ENCODE assay signal across 8 mouse cellular contexts in the genomic region with DNA sequence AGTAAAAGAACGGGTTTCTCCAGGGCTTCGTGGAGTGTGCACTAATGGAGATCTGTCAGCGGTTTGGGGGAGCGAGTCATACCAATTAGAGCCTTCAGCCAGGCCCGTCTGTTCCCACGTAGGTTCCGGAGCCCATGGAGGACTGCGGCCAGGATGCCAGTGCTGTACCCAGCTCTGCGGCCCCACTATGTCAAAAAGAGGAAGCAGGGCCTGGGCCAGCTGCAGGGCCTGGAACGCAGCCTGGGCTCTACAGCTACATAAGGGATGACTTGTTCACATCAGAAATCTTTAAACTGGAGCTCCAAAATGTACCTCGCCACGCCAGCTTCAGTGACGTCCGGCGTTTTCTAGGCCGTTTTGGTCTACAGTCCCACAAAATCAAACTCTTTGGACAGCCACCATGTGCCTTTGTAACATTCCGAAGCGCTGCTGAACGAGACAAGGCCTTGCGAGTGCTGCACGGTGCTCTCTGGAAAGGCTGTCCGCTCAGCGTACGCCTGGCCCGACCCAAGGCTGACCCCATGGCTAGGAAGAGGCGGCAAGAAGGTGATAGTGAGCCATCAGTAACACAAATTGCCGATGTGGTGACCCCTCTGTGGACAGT. TPM values are rescaled to one million over a fixed set of nuclear protein-coding genes. Genes with fewer than 3 reads are reported as not detected.
DNase-seq lines count a peak whose midpoint lies in the region; ATAC-seq and TF ChIP-seq lines count a peak whose summit lies in the region.

No protein-coding gene starts in this region.

- no peaks in the 10 kb centered on the region for H3K27me3 ChIP-seq in heart, embryonic 12.5 days (replicated peaks)
- H3K27me3 ChIP-seq in kidney, embryonic 16.5 days (ENCODE audit: insufficient read depth, low read length) = no peaks in the 10 kb centered on the region
- no peaks in the 10 kb centered on the region for H3K27me3 ChIP-seq in neural tube, embryonic 12.5 days (replicated peaks)

- H3K4me2 ChIP-seq in heart, embryonic 12.5 days = peak overlapping the region; percentile 93
- peak overlapping the region; percentile 70 for H3K4me2 ChIP-seq in kidney, embryonic 16.5 days (replicated peaks; ENCODE audit: low read depth, low read length)
- peak overlapping the region; percentile 94 for H3K4me2 ChIP-seq in neural tube, embryonic 12.5 days (replicated peaks)

- H3K36me3 ChIP-seq in heart, embryonic 12.5 days = peaks cover 65% of the 10 kb centered on the region
- H3K36me3 ChIP-seq in kidney, embryonic 16.5 days (ENCODE audit: insufficient read depth, low read length) = peaks cover 55% of the 10 kb centered on the region
- H3K36me3 ChIP-seq in neural tube, embryonic 12.5 days = peaks cover 66% of the 10 kb centered on the region

- H3K27ac ChIP-seq in heart, embryonic 12.5 days (ENCODE audit: poor library complexity, severe bottlenecking) = peak overlapping the region; percentile 91
- peak overlapping the region; percentile 94 for H3K27ac ChIP-seq in kidney, embryonic 16.5 days (ENCODE audit: low read length)
- peak overlapping the region; percentile 77 for H3K27ac ChIP-seq in neural tube, embryonic 12.5 days

- no peaks in the 10 kb centered on the region for H3K9me3 ChIP-seq in heart, embryonic 12.5 days (replicated peaks)
- no peaks in the 10 kb centered on the region for H3K9me3 ChIP-seq in kidney, embryonic 16.5 days (ENCODE audit: low read length)
- no peaks in the 10 kb centered on the region for H3K9me3 ChIP-seq in neural tube, embryonic 12.5 days

- H3K4me3 ChIP-seq in heart, embryonic 12.5 days = peak overlapping the region; percentile 86
- H3K4me3 ChIP-seq in kidney, embryonic 16.5 days (ENCODE audit: low read length) = peak overlapping the region; percentile 81
- H3K4me3 ChIP-seq in lung, adult 2 months (replicated peaks; ENCODE audit: extremely low read depth, low read depth, low read length) = peak overlapping the region; percentile 97
- H3K4me3 ChIP-seq in neural tube, embryonic 12.5 days = peak overlapping the region; percentile 96

- no peak for TF ChIP-seq CTCF in lung, adult 2 months (IDR thresholded peaks at IDR 0.05; ENCODE audit: insufficient read depth, low read length)

- TF ChIP-seq POLR2A in lung, adult 2 months (IDR thresholded peaks at IDR 0.05; ENCODE audit: borderline replicate concordance, extremely low read depth, low read depth, low read length) = no peak

- peaks cover 37% of the 10 kb centered on the region for H3K4me1 ChIP-seq in heart, embryonic 12.5 days (replicated peaks)
- H3K4me1 ChIP-seq in kidney, embryonic 16.5 days (ENCODE audit: insufficient read depth, low read length) = peaks cover 33% of the 10 kb centered on the region
- H3K4me1 ChIP-seq in lung, adult 2 months (ENCODE audit: control insufficient read depth, insufficient read depth, low read length) = peaks cover 4% of the 10 kb centered on the region
- peaks cover 44% of the 10 kb centered on the region for H3K4me1 ChIP-seq in neural tube, embryonic 12.5 days

- DNase-seq in 3T3-L1 (ENCODE audit: low read depth, low spot score) (peak; percentile 67), MN1 (ENCODE audit: low spot score) (peak; percentile 49)
- DNase-seq in embryo, embryonic 10 days (ENCODE audit: low spot score) = peak; percentile 61
- DNase-seq in lung, adult 2 months = peak; percentile 37
- DNase-seq in thymus, postnatal 0 days (ENCODE audit: low spot score) = peak; percentile 30

- 4% methylated on average over 27 of the region's 27 CpGs for WGBS in heart, embryonic 12.5 days
- WGBS in kidney, embryonic 16.5 days = 4% methylated on average over 27 of the region's 27 CpGs
- WGBS in lung, adult 2 months = 1% methylated on average over 27 of the region's 27 CpGs
- 7% methylated on average over 27 of the region's 27 CpGs for WGBS in neural tube, embryonic 12.5 days

- peak overlapping the region; percentile 85 for H3K9ac ChIP-seq in heart, embryonic 12.5 days
- peak overlapping the region; percentile 87 for H3K9ac ChIP-seq in kidney, embryonic 16.5 days (replicated peaks; ENCODE audit: low read length)
- H3K9ac ChIP-seq in neural tube, embryonic 12.5 days = peak overlapping the region; percentile 90

- 0 out of 2 replicates have a peak, but pooled peaks have one; percentile 3 for ATAC-seq in heart, embryonic 12.5 days (ENCODE audit: insufficient number of reproducible peaks, low FRiP score)
- ATAC-seq in kidney, embryonic 16.5 days (ENCODE audit: low FRiP score, low TSS enrichment) = peak; percentile 20
- peak; percentile 42 for ATAC-seq in neural tube, embryonic 12.5 days (ENCODE audit: low FRiP score, low read depth)

RNA-seq across cellular contexts. Expression of gene Ranbp1, which starts 0.9 kb away (rescaled TPM):
- polyA plus RNA-seq in heart, embryonic 12.5 days (2016; fragmentation: Nextera tagmentation; extraction: Ambion mirVana) = 512 and 519 TPM in 2 replicates
- 508 and 585 TPM in 2 replicates for polyA plus RNA-seq in kidney, embryonic 16.5 days (2015; fragmentation: Nextera tagmentation; extraction: Ambion mirVana)
- 31.5 and 34.8 TPM in 2 replicates for polyA plus RNA-seq in lung, adult 2 months (2012; rRNA removed)
- polyA plus RNA-seq in neural tube, embryonic 12.5 days (2016; fragmentation: Nextera tagmentation; extraction: Ambion mirVana) = 701 and 706 TPM in 2 replicates
- polyA plus RNA-seq in thymus, postnatal 0 days (2015; fragmentation: Nextera tagmentation; extraction: Ambion mirVana) = 582 and 637 TPM in 2 replicates

RNA-seq across cellular contexts. Expression of gene Trmt2a, which starts 1.0 kb away (rescaled TPM):
- polyA plus RNA-seq in heart, embryonic 12.5 days (2016; fragmentation: Nextera tagmentation; extraction: Ambion mirVana) = 57.2 and 61.9 TPM in 2 replicates
- polyA plus RNA-seq in kidney, embryonic 16.5 days (2015; fragmentation: Nextera tagmentation; extraction: Ambion mirVana) = 117 and 119 TPM in 2 replicates
- 41.9 and 55.2 TPM in 2 replicates for polyA plus RNA-seq in lung, adult 2 months (2012; rRNA removed)
- polyA plus RNA-seq in neural tube, embryonic 12.5 days (2016; fragmentation: Nextera tagmentation; extraction: Ambion mirVana) = 95.4 and 106 TPM in 2 replicates
- 86.9 and 88.5 TPM in 2 replicates for polyA plus RNA-seq in thymus, postnatal 0 days (2015; fragmentation: Nextera tagmentation; extraction: Ambion mirVana)

RNA-seq across cellular contexts. Expression of gene Gm49776, which starts 8.7 kb away (rescaled TPM):
- 1.2 and 1.7 TPM in 2 replicates for polyA plus RNA-seq in heart, embryonic 12.5 days (2016; fragmentation: Nextera tagmentation; extraction: Ambion mirVana)
- polyA plus RNA-seq in kidney, embryonic 16.5 days (2015; fragmentation: Nextera tagmentation; extraction: Ambion mirVana) = 2.1 TPM in 1 of 2 replicates, not detected in the other
- 0.34 TPM in 1 of 2 replicates, not detected in the other for polyA plus RNA-seq in lung, adult 2 months (2012; rRNA removed)
- polyA plus RNA-seq in neural tube, embryonic 12.5 days (2016; fragmentation: Nextera tagmentation; extraction: Ambion mirVana) = 2.8 and 4.7 TPM in 2 replicates
- polyA plus RNA-seq in thymus, postnatal 0 days (2015; fragmentation: Nextera tagmentation; extraction: Ambion mirVana) = 2.4 and 6.3 TPM in 2 replicates

RNA-seq across cellular contexts. Expression of gene Zdhhc8, which starts 14.5 kb away (rescaled TPM):
- polyA plus RNA-seq in heart, embryonic 12.5 days (2016; fragmentation: Nextera tagmentation; extraction: Ambion mirVana) = 29.5 and 33.0 TPM in 2 replicates
- 8.9 and 11.6 TPM in 2 replicates for polyA plus RNA-seq in kidney, embryonic 16.5 days (2015; fragmentation: Nextera tagmentation; extraction: Ambion mirVana)
- polyA plus RNA-seq in lung, adult 2 months (2012; rRNA removed) = 98.7 and 124 TPM in 2 replicates
- polyA plus RNA-seq in neural tube, embryonic 12.5 days (2016; fragmentation: Nextera tagmentation; extraction: Ambion mirVana) = 16.7 and 17.7 TPM in 2 replicates
- 25.2 and 27.1 TPM in 2 replicates for polyA plus RNA-seq in thymus, postnatal 0 days (2015; fragmentation: Nextera tagmentation; extraction: Ambion mirVana)

RNA-seq across cellular contexts. Expression of gene Ccdc188, which starts 31.8 kb away (rescaled TPM):
- polyA plus RNA-seq in heart, embryonic 12.5 days (2016; fragmentation: Nextera tagmentation; extraction: Ambion mirVana) = 0.14 and 0.15 TPM in 2 replicates
- polyA plus RNA-seq in kidney, embryonic 16.5 days (2015; fragmentation: Nextera tagmentation; extraction: Ambion mirVana) = not detected in 2 replicates
- not detected in 2 replicates for polyA plus RNA-seq in lung, adult 2 months (2012; rRNA removed)
- polyA plus RNA-seq in neural tube, embryonic 12.5 days (2016; fragmentation: Nextera tagmentation; extraction: Ambion mirVana) = not detected in 2 replicates
- 0.13 TPM in 1 of 2 replicates, not detected in the other for polyA plus RNA-seq in thymus, postnatal 0 days (2015; fragmentation: Nextera tagmentation; extraction: Ambion mirVana)

Comparison
In these comparisons a context has a peak if more than half of its experiments do, and no peak if none do; other contexts are left out.
1. Peak in every context shown above with its lines: DNase-seq, ATAC-seq, H3K4me3 ChIP-seq and H3K27ac ChIP-seq.
2. RNA of gene Ranbp1, which starts 0.9 kb away (polyA plus RNA-seq): 701 to 706 TPM in neural tube, embryonic 12.5 days, 582 to 637 TPM in thymus, postnatal 0 days, 512 to 519 TPM in heart, embryonic 12.5 days and 508 to 585 TPM in kidney, embryonic 16.5 days; 31.5 to 34.8 TPM in lung, adult 2 months; every median in the first group is over 10 times any median in the second.